Mouse (Mus musculus) CD4-positive, CD25-positive, alpha-beta regulatory T cell, adult 2 months (primary cell): ENCODE results near the gene Hadhb.
A peak's percentile ranks its signal among the peaks of the same experiment; 100 is the strongest.

Experiments
- DNase-seq: peaks from one replicate; pipeline ENCODE4 v3.0.0-alpha.2; 2012; ENCODE audit warnings: low read depth, low spot score

Hadhb gene

GRCm38 (mm10) chr5:30127921-30128597, 27.0 kb upstream of the Hadhb start:
- DNase-seq, result no peak

GRCm38 (mm10) chr5:30128680-30129079, 26.4 kb upstream of the Hadhb start:
- DNase-seq, result no peak

GRCm38 (mm10) chr5:30131246-30131645, 23.8 kb upstream of the Hadhb start:
- DNase-seq, result no peak

- no peak for DNase-seq
These were observed 22.9 kb upstream of the Hadhb start for GRCm38 (mm10) chr5:30132173-30132572.

- no peak for DNase-seq
These were observed 19.3 kb upstream of the Hadhb start for GRCm38 (mm10) chr5:30135711-30136231.

GRCm38 (mm10) chr5:30137271-30137670, 17.8 kb upstream of the Hadhb start:
- no peak for DNase-seq

- DNase-seq, result no peak
These were observed 16.9 kb upstream of the Hadhb start for GRCm38 (mm10) chr5:30138193-30138592.

GRCm38 (mm10) chr5:30146526-30146925, 8.5 kb upstream of the Hadhb start:
- no peak for DNase-seq

GRCm38 (mm10) chr5:30148133-30148920, 6.7 kb upstream of the Hadhb start:
- DNase-seq, result no peak

GRCm38 (mm10) chr5:30152007-30152406, 3.0 kb upstream of the Hadhb start:
- DNase-seq, result no peak

- no peak for DNase-seq
These were observed 2.6 kb upstream of the Hadhb start for GRCm38 (mm10) chr5:30152413-30152812.

- DNase-seq, result no peak
These were observed 1.8 kb upstream of the Hadhb start for GRCm38 (mm10) chr5:30153222-30153621.

- DNase-seq, result no peak
These were observed 1.0 kb upstream of the Hadhb start for GRCm38 (mm10) chr5:30154013-30154412.

GRCm38 (mm10) chr5:30155395-30155792, 346 bp downstream of the Hadhb start:
- no peak for DNase-seq

- peak; percentile 61 for DNase-seq
These were observed 977 bp downstream of the Hadhb start for GRCm38 (mm10) chr5:30155821-30156629.

GRCm38 (mm10) chr5:30159601-30160000, 4.6 kb downstream of the Hadhb start:
- DNase-seq, result no peak

GRCm38 (mm10) chr5:30161836-30162235, 6.8 kb downstream of the Hadhb start:
- no peak for DNase-seq

- no peak for DNase-seq
These were observed 7.3 kb downstream of the Hadhb start for GRCm38 (mm10) chr5:30162339-30162738.

GRCm38 (mm10) chr5:30165234-30165946, 10.3 kb downstream of the Hadhb start:
- DNase-seq, result no peak

GRCm38 (mm10) chr5:30170303-30170940, 15.4 kb downstream of the Hadhb start:
- DNase-seq, result no peak

- no peak for DNase-seq
These were observed 17.1 kb downstream of the Hadhb start for GRCm38 (mm10) chr5:30172115-30172514.
